Comparison of ENCODE assay signal across 23 mouse cellular contexts in the genomic region with DNA sequence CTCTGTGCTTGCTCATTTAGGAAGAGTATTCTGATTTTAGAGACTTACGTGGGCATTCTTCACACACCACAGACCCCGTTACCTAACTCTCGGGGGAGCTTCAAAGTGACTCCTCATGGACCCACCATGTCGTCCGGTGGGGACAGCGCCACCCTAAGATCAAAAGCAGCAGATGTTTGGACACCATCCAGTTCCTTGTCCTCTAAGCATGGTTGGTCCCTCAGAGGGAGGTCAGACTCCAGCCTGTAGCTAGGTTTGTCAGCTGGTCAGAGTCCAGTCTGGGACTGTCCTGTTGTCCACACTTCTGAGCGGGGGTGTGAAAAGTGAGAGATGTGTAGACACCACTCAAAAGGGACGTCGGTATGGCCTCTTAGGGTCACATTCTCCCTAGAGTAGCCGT. TPM values are rescaled to one million over a fixed set of nuclear protein-coding genes. Genes with fewer than 3 reads are reported as not detected.
DNase-seq lines count a peak whose midpoint lies in the region; ATAC-seq and TF ChIP-seq lines count a peak whose summit lies in the region.
"Had no signal": no experiment of that assay in that cellular context is flagged by ENCODE, and none has a peak within 500 bp of the region (broad histone marks: within the 10 kb centered on the region; RNA-seq: fewer than 3 reads in every experiment).

No protein-coding gene starts in this region.

- H3K4me3 ChIP-seq in forebrain, embryonic 10.5 days, result no peak overlapping the region
- no peak overlapping the region for H3K4me3 ChIP-seq in forebrain, embryonic 15.5 days
- H3K4me3 ChIP-seq in spleen, adult 2 months (ENCODE audit: extremely low read depth, insufficient read depth, insufficient read length), result no peak overlapping the region
- no peak overlapping the region for H3K4me3 ChIP-seq in intestine, embryonic 16.5 days (ENCODE audit: low read length)
- H3K4me3 ChIP-seq: gastrocnemius, adult 2 months; heart, embryonic 10.5 days; hindbrain, embryonic 12.5 days; limb, embryonic 10.5 days; megakaryocyte, embryonic 14.5 days had no signal

- H3K9ac ChIP-seq in forebrain, embryonic 15.5 days (replicated peaks), result no peak overlapping the region
- no peak overlapping the region for H3K9ac ChIP-seq in intestine, embryonic 16.5 days (ENCODE audit: low read depth, low read length)
- H3K9ac ChIP-seq: hindbrain, embryonic 12.5 days; liver, embryonic 14.5 days had no signal

- no peak for TF ChIP-seq POLR2A in spleen, adult 2 months (IDR thresholded peaks at IDR 0.05; ENCODE audit: low read depth, low read length)

- H3K27me3 ChIP-seq in forebrain, embryonic 10.5 days (ENCODE audit: poor library complexity, severe bottlenecking), result peaks cover 23% of the 10 kb centered on the region
- H3K27me3 ChIP-seq in forebrain, embryonic 15.5 days, result no peaks in the 10 kb centered on the region
- no peaks in the 10 kb centered on the region; the same call in none of the 2 replicates for H3K27me3 ChIP-seq in spleen, adult 2 months (ENCODE audit: control insufficient read depth, insufficient read depth, low read length)
- H3K27me3 ChIP-seq in intestine, embryonic 16.5 days (replicated peaks; ENCODE audit: control insufficient read depth, insufficient read depth, low read length), result peaks cover 22% of the 10 kb centered on the region

- no peaks in the 10 kb centered on the region for H3K36me3 ChIP-seq in forebrain, embryonic 10.5 days (replicated peaks)
- H3K36me3 ChIP-seq in forebrain, embryonic 15.5 days, result no peaks in the 10 kb centered on the region
- no peaks in the 10 kb centered on the region for H3K36me3 ChIP-seq in spleen, adult 2 months (ENCODE audit: control insufficient read depth, insufficient read depth, low read length)
- no peaks in the 10 kb centered on the region for H3K36me3 ChIP-seq in intestine, embryonic 16.5 days (ENCODE audit: control insufficient read depth, insufficient read depth, low read length)
- H3K36me3 ChIP-seq: heart, embryonic 10.5 days; hindbrain, embryonic 12.5 days; limb, embryonic 10.5 days had no signal

- DNase-seq in forebrain, embryonic 10.5 days (ENCODE audit: extremely low spot score, low spot score), result no peak
- DNase-seq in kidney, postnatal 14 days, result peak; percentile 27
- DNase-seq in kidney, postnatal 4 days, result no peak
- no peak for DNase-seq in spleen, adult 2 months (ENCODE audit: low read depth in 1 of 2, low spot score in 2 of 2)
- no peak for DNase-seq in spleen, adult 18-20 months
- no peak for DNase-seq in cerebellum, adult 9-10 months
- DNase-seq: adrenal gland, postnatal 10 days; cerebellum, adult 11 months; cerebellum, postnatal 25 days; gastrocnemius, adult 2 months; lung, postnatal 14 days; retina, postnatal 1 day had no signal

- ATAC-seq in forebrain, embryonic 15.5 days (replicated peaks), result no peak
- ATAC-seq in intestine, embryonic 16.5 days, result no peak
- ATAC-seq: midbrain, embryonic 16.5 days; Patski had no signal

- H3K4me2 ChIP-seq in forebrain, embryonic 15.5 days (replicated peaks), result no peak overlapping the region
- H3K4me2 ChIP-seq in intestine, embryonic 16.5 days (ENCODE audit: low read depth, low read length), result no peak overlapping the region
- H3K4me2 ChIP-seq: hindbrain, embryonic 12.5 days had no signal

- H3K4me1 ChIP-seq in forebrain, embryonic 10.5 days, result peaks cover 70% of the 10 kb centered on the region
- peaks cover 32% of the 10 kb centered on the region for H3K4me1 ChIP-seq in forebrain, embryonic 15.5 days
- no peaks in the 10 kb centered on the region for H3K4me1 ChIP-seq in spleen, adult 2 months (ENCODE audit: control insufficient read depth, insufficient read depth, insufficient read length)
- H3K4me1 ChIP-seq in intestine, embryonic 16.5 days (ENCODE audit: control insufficient read depth, insufficient read depth, low read length), result no peaks in the 10 kb centered on the region

- no peaks in the 10 kb centered on the region for H3K9me3 ChIP-seq in forebrain, embryonic 10.5 days
- H3K9me3 ChIP-seq in forebrain, embryonic 15.5 days, result no peaks in the 10 kb centered on the region
- H3K9me3 ChIP-seq in intestine, embryonic 16.5 days (ENCODE audit: control insufficient read depth, low read length), result no peaks in the 10 kb centered on the region
- H3K9me3 ChIP-seq: heart, embryonic 10.5 days; hindbrain, embryonic 12.5 days; limb, embryonic 10.5 days; megakaryocyte, embryonic 14.5 days had no signal

- peak overlapping the region; percentile 96 for H3K27ac ChIP-seq in forebrain, embryonic 10.5 days
- H3K27ac ChIP-seq in forebrain, embryonic 15.5 days (replicated peaks), result no peak overlapping the region
- H3K27ac ChIP-seq in spleen, adult 2 months (ENCODE audit: insufficient read depth, low read length), result 0 out of 2 replicates have a peak overlapping the region, but pooled peaks have one; percentile 15
- no peak overlapping the region for H3K27ac ChIP-seq in intestine, embryonic 16.5 days (ENCODE audit: low read length)
- H3K27ac ChIP-seq: gastrocnemius, adult 2 months; heart, embryonic 10.5 days; hindbrain, embryonic 12.5 days; limb, embryonic 10.5 days; liver, embryonic 14.5 days had no signal

- no peak for TF ChIP-seq CTCF in spleen, adult 2 months (IDR thresholded peaks at IDR 0.05; ENCODE audit: extremely low read depth, insufficient read depth, insufficient read length, insufficient replicate concordance)

- WGBS in forebrain, embryonic 10.5 days, result 83% methylated on average over 10 of the region's 10 CpGs
- WGBS in forebrain, embryonic 15.5 days, result 88% methylated on average over 10 of the region's 10 CpGs
- WGBS in spleen, adult 2 months, result 76% methylated on average over 10 of the region's 10 CpGs
- WGBS in intestine, embryonic 16.5 days, result 85% methylated on average over 10 of the region's 10 CpGs

RNA-seq across cellular contexts. Expression of a gene that starts 5.7 kb away (rescaled TPM):
- 0.46 and 0.47 TPM in 2 replicates for polyA plus RNA-seq in forebrain, embryonic 10.5 days (2016; fragmentation: Nextera tagmentation; extraction: Ambion mirVana)
- polyA plus RNA-seq in forebrain, embryonic 15.5 days (2015; fragmentation: Nextera tagmentation; extraction: Ambion mirVana), result 1.7 and 1.9 TPM in 2 replicates
- 6.7 and 7.3 TPM in 2 replicates for polyA plus RNA-seq in spleen, adult 2 months (2012; rRNA removed)
- polyA plus RNA-seq in intestine, embryonic 16.5 days (2015; fragmentation: Nextera tagmentation; extraction: Ambion mirVana), result 0.07 and 0.10 TPM in 2 replicates
- polyA plus RNA-seq: heart, postnatal 0 days had no signal

RNA-seq across cellular contexts. Expression of a gene that starts 17.6 kb away (rescaled TPM):
- polyA plus RNA-seq in forebrain, embryonic 10.5 days (2016; fragmentation: Nextera tagmentation; extraction: Ambion mirVana), result 0.17 and 0.43 TPM in 2 replicates
- 3.4 and 3.5 TPM in 2 replicates for polyA plus RNA-seq in forebrain, embryonic 15.5 days (2015; fragmentation: Nextera tagmentation; extraction: Ambion mirVana)
- 2.1 and 3.9 TPM in 2 replicates for polyA plus RNA-seq in spleen, adult 2 months (2012; rRNA removed)
- not detected in 2 replicates for polyA plus RNA-seq in intestine, embryonic 16.5 days (2015; fragmentation: Nextera tagmentation; extraction: Ambion mirVana)
- polyA plus RNA-seq: heart, embryonic 10.5 days; heart, postnatal 0 days; intestine, embryonic 14.5 days; limb, embryonic 10.5 days had no signal

RNA-seq across cellular contexts. Expression of a gene that starts 29.6 kb away (rescaled TPM):
- polyA plus RNA-seq in forebrain, embryonic 10.5 days (2016; fragmentation: Nextera tagmentation; extraction: Ambion mirVana), result 10.6 and 10.8 TPM in 2 replicates
- polyA plus RNA-seq in forebrain, embryonic 15.5 days (2015; fragmentation: Nextera tagmentation; extraction: Ambion mirVana), result 4.7 TPM in 2 replicates
- polyA plus RNA-seq in spleen, adult 2 months (2012; rRNA removed), result 8.8 and 11.5 TPM in 2 replicates
- polyA plus RNA-seq in intestine, embryonic 16.5 days (2015; fragmentation: Nextera tagmentation; extraction: Ambion mirVana), result 5.0 and 5.6 TPM in 2 replicates

RNA-seq across cellular contexts. Expression of a gene that starts 48.8 kb away (rescaled TPM):
- polyA plus RNA-seq in forebrain, embryonic 10.5 days (2016; fragmentation: Nextera tagmentation; extraction: Ambion mirVana), result 0.86 and 2.0 TPM in 2 replicates
- 32.2 and 33.1 TPM in 2 replicates for polyA plus RNA-seq in forebrain, embryonic 15.5 days (2015; fragmentation: Nextera tagmentation; extraction: Ambion mirVana)
- polyA plus RNA-seq in spleen, adult 2 months (2012; rRNA removed), result 3.1 and 3.9 TPM in 2 replicates
- polyA plus RNA-seq in intestine, embryonic 16.5 days (2015; fragmentation: Nextera tagmentation; extraction: Ambion mirVana), result 3.1 and 3.2 TPM in 2 replicates

Comparison
In these comparisons a context has a peak if more than half of its experiments do, and no peak if none do; other contexts are left out.
1. H3K27ac ChIP-seq: peak in forebrain, embryonic 10.5 days (single experiment) and spleen, adult 2 months (single experiment); none in forebrain, embryonic 15.5 days (single experiment) and intestine, embryonic 16.5 days (single experiment).